Mouse (Mus musculus): Measurements from ENCODE around the gene Dact3.
A peak's percentile ranks its signal among the peaks of the same experiment; 100 is the strongest.

GRCm38 (mm10) chr7:16848579-16848978 is 26.5 kb upstream of the Dact3 start:
- no peak for TF ChIP-seq POLR2A (IDR thresholded peaks at IDR 0.05; ENCODE audit: extremely low read depth, insufficient read depth, low read length)
- peak; percentile 52 for TF ChIP-seq CTCF (IDR thresholded peaks at IDR 0.05; ENCODE audit: extremely low read depth, insufficient read depth, low read length)
